Mouse (Mus musculus): Measurements from ENCODE around the gene Nrcam.

The Nrcam gene

DNA sequence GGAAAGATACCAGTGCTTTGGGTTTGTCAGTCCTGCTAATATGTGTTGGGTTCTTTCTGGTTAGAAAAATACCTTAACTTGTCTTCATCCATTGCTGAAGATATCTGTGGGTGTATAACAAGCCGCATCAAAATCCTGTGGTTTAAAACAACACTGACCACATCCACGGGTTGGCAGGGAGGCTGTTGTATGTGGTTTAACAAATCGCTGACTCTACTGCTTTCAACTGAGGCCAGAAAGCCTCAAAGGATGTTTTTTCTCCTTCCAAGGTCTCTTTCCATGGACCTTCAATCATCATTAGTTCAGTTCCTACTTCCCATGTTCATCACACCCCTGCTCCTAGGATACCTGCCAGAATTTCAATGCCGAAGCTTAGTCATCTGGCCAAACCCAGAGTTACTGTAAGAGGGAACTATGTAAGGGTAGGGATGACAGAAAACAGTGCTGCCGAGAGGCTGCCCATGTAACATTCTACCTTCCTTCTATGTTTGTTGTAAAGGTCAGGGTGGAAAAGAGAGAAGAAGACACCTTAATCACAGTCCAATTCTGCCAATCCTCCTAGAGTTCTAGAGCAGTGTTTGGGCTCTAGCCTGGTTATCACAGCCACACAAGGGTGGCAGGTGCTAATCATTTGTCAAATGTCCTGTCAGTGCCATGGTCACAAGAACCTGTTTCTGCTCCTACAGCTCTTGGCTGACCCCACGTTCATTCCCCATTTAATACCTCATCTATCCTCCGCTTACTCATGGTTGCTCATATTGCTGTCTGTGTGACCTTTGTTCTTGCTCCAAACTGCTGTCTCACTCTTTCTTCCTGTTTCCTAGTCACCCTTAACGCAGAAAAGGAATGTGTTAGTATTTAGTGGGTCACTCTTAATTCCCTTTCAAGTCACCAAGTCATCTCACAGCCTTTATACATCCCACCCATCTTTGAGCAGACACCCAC lies 196.2 kb downstream of the Nrcam start:
- peak; percentile 10 to 16 for DNase-seq

DNA sequence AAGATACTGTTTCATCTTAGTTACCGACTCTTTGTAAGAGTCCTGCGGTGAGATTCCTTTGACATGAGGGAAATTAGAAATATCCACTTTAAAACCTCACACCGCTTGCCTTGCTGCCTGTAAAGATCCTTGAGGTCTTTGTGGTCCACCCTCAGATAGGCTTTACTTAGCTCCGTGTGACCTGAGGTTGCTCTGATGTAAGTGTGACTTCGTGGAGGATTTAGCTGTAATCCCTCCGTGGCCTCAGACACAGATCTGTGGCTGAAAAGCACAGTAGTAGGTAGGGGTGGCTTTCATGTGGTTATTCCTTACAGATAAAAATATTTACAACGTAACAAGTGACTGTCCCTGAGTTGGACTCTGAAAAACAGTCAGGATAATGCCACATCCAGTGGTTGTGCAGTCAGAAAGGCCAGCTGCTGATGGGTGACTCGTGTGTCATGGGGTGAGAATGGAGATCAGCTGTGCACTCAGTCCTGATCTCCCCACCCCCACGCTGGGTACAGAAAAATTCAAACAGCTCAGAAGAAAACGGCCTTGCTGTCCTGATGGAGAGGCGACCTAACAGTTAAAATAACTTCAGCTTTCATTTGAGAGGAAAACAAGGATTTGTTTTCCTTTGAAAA lies 199.8 kb downstream of the Nrcam start:
- no peak for DNase-seq

DNA sequence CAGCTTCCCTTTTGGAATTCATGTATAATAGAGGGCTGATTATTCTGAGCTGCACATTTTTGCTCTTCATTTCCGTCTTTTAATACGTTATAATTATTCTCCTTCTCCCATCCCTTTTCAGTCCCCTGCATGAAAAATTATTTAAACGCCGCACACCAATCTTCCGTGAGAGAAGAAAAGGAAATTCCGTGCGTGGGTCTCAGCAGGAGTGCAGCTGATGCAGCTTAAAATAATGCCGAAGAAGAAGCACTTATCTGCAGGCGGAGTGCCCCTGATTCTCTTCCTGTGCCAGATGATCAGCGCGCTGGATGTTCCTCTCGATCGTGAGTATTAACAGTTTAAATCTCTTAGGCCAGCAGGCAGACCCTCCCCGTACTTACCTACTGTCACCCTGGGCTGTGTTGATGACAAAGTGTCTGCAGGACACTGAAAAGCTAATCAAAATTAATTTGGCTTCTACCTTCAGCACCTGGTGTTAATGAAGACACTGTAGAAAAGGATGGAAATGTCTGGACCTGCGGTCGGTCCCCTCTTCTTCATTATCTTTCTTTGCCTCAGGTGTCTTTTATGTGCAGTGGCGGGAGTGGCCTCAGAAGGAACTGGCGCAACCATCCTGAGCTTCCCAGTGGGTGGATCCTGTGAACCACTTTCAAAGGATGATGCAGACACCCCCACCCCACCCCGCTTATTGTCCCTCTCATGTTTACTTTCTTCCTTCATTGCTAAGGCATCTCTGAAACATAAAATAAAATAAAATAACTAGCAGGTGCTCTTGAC lies 203.8 kb downstream of the Nrcam start:
- DNase-seq: no peak

DNA sequence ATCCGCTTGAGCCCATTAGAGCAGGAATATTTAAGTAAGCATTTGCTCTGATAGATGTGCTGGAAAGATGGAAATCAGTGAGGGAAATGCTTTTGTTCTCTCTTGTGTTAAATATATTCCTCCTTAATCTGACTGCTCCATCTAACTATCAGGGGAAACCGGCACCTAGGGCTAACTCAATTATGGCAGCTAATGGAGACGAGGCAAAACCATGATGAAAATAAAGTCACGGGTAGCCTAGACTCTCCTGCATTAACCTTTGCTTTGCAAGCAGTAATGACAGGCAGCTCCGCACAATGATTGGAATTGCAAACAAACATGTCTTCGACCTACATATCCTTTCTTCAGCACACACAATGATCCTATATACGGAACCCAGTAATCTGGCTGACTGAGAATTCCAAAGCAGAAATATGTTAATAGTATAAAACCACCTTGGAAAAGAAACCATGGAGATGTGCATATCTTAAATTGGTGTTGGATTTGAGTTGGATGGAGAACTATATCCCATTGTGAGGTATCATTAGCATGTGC lies 205.5 kb downstream of the Nrcam start:
- no peak for DNase-seq

DNA sequence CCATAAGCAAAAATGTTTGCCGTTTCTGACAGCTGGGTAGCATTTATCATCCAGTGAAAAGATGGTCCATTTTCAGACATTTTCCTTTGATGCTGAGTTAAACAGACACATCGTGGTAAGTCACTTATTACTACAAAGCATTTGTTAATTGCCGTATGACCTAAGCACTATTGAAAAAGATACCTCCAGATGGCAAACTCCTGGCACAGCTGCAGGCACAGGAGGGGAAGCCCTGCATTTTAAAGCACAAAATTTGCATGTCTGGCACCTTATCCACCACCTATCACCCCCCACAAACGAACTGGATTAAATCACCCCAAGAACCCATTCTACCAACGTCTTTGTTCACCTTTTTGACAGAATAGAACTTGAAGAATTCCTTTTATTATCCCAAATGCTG lies 206.9 kb downstream of the Nrcam start:
- no peak for DNase-seq

DNA sequence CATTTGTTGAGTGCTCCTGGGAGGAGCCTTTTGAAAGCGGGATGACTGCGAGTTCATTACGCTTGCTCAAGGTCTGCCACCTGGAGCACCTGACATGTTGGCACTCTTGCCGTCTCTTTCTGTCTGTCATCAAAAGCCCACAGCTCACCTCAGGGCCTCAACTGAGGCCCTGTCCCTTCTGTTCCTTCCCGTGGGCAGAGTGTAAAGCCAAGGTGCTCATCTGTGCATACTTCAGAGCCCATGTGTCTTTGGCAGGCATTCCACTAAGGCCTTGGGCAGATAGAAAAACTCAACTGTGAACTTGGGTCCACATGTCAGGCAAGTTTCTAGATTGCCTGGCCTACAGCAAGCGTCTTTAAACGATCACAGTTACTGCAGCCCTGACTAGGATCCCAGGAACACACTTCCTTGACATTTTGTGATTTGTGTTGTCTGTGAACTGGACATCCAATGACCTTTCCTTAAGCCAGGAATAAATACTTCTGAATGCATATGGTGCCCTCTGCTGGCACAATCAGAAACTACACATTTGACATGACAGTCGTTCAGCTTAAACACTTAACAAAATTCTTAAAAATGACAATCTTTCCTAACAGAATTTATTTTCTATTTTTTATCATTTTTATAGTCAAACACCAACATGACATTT lies 219.2 kb downstream of the Nrcam start:
- peak; percentile 75 to 91 for DNase-seq

DNA sequence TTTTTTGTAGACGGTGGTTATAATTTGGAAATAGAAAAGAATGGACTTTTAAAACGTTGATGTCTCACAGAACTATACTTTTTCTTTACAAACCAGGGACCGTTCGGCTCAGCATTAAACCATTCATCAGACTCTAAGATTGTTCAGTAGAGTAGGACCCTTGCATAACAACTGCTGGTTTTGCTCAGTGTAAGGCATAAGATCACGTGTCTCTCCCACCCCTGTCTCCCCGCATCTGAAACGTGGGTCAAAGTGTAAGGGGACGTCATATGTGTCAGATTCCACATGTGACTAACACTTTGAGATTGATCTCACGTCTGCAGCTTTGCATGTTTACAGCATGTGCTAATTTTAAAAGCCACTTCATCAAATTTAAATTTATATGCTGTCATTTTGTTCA lies 219.8 kb downstream of the Nrcam start:
- DNase-seq: no peak

DNA sequence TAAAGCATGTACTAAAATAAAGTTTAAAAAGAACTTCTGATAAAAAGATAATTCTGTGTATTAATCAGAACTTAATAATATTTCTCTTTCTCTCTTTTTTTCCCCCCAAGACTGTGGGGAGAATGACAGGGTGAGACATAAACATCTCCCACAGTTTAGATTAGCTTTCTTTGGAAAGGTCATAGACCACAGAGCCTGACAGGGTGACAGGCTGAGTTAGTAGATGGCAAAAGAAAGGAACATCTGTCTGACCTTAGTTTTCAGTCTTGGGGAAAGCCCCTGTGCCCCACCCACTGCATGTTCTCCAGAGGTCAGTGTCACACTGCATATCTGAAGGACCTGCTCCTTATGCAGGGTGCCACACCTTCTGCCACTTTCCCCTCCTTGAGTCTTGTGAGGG lies 222.9 kb downstream of the Nrcam start:
- no peak for DNase-seq

DNA sequence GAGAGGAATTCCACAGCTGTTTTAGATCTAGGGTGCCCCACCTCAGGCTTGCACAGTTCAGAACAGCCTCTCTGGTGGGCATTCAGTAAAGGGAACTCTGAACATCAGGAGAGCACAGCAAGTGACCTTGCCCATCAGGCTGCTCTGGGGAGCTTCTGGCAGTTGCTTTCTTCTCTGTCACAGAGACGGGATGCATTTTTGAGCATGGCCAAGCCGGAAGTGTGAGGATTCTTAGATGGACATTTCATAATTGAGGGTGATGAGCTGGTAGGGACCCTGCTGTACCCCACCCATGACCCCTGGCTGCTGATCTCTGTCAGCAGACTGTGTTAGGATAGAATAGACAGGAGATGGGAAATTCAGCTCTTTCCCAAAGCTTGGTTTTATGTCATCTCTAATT lies 225.4 kb downstream of the Nrcam start:
- DNase-seq: no peak

DNA sequence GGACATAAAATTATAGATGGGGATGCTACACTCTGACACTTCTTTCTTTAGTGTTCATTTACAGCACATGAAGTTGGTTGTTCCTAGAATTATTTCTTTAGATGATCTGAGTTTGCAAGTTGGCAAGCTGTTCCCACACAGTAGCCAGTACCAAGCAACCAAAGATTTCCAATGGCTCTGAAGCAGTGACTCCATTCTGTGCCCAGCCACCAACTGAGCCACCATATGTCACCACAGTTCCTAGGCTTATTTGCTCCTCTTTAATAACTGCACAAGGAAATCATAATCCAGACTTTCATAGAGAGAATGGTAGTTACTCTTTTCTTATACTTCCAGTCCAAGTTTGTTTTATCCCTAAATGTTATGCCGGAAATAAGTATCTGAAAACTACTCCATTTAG lies 226.1 kb downstream of the Nrcam start:
- no peak for DNase-seq

DNA sequence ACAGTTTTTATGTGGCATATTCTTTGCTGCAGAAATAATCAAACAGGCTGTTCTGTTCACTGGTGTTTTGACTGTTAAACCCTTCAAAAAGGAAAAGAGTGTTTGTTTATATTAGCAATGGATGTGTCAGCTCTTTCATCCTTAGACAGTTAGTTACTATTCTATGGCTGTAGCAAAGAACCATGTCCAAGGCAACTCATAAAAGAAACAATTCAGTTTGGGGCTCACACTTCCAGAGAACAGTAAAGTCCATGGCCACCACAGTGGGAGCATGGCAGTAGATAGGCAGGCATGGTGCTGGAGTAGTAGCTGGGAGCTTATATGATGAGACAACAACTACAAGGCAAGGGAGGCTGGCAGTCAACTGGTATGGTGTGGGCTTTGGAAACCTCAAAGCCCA lies 231.3 kb downstream of the Nrcam start:
- no peak for DNase-seq

DNA sequence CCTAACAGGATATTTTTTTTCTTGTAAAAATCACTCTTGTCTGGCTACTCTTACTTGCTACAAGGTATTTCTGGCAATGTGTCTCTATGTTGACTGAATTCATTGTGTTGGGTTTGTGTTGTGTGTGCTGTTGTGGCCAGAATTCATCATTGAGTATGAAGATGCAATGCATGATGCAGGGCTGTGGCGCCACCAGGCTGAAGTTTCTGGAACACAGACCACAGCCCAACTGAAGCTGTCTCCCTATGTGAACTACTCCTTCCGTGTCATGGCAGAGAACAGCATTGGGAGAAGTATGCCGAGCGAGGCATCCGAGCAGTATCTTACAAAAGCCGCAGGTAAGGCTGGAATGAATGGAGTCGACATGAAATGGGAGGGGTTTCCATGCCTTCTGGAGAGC lies 241.4 kb downstream of the Nrcam start:
- DNase-seq: no peak

DNA sequence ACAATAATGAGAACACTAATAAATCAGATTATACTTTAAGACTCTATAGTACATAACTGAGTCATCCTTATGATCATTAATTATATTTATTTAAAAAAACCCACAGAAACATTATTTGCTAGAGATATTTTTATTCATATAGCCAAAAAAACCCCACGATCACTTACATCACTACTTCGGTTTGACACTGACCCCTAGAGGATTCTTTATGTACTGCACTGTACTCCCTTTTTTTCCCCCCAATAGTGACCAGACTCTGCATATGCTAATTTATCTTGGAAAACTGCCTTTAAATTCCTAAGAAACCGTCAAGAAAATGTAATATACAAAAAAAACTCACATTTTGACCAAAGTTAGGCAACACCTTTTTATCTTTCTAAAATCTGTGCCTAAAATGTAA lies 244.0 kb downstream of the Nrcam start:
- no peak for DNase-seq

DNA sequence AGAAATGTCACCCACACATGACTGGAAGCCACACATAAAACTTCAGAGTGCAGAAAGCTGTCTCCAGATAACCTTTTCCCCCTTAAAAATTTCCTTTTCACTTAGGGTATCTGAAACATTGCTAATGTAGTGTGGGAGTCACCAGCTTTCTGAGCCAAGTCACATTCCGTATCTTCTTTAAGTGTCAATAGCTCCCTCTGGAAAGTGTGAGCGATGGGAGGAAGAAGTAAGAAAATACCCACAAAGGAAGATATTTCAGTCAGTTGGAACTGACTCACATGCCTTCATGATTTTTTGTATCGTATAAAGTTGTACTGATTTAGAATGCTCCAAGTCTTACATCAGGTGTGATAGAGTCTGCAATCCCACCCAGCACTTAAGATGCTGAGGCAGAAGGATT lies 245.5 kb downstream of the Nrcam start:
- DNase-seq: no peak

DNA sequence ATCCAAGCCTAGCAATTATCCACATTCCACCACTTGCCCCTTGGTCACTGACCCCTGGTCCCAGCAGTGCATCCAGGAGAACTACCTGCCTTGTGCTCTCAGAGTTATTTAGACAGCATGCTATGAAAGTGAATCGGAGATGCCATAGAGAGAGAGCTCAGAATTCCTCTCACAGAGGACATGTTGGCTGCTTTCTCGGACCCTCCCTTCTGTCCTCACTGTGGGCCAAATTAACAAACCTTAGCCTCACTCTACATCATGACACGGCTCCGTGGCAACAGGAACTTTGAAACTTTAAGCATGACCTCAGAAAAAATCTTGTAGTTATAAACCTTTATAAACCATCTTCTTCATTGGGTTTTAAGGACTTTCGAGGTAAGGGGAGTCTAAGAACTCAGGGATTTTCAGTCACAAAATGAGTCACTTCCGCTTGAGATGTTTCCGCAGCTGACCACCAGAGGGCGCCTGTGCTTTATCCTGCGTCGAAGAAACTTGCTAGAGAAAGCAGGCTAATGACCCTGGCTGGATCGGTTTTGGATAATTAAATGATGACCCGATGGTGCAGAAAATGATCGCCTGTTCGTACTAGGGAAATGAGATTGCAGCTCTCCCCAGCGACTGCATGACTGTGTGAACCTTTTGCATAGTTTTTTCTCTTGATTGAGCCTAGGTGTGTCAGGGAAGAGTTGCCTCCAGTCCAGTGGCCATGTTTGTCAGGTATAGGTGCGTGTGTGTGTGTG lies 272.9 kb downstream of the Nrcam start:
- DNase-seq: peak; percentile 56 to 86

DNA sequence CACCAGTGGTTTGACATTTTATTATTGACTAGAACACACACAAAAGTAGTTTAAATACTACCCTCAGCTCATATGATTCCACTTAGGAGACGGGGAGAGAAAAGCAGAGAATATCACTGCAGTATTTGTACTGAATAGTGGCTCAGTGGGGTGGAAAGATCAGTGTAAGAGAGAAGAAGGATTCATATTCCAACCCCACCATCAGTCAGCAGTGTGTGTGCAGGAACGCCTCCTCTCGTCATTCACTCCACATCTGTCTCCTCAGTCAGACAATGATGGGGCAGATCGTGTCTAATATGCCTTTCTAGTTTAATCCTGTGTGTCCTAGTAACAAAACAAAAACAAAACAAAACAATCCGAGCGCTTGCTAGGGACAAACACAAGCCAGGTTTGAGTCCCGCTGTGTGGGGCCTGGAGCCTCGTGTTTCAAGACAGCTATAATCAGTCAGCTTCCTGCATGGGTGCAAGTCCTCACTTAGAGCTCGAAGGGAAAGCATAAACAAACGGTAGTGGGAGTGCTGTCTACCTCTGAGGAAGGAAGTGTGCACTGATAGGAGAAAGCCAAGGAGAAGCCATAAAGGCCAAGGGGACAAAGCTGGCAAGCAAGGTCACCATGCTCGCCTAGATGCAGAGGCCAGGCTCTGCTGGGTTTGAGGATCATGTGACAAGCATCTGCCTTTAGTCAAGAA lies 273.7 kb downstream of the Nrcam start:
- DNase-seq: no peak

DNA sequence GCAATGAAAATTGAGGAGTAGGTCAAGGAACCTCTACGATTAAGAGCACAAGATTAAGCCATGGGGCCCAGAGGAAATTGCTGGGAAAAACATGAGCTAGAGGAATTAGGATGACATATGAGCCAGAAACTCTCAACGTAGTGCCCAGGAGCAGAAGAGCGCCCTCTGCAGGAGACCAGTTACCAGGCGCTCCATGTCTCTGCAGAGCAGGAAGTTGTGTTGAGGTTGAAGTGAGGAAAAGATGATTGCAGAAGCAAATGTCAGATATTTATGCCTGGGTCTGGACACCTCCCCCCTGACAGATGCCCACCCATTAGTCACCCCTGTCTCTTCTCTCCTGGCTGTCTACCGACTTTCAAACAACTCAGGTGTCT lies 274.3 kb downstream of the Nrcam start:
- DNase-seq: no peak

DNA sequence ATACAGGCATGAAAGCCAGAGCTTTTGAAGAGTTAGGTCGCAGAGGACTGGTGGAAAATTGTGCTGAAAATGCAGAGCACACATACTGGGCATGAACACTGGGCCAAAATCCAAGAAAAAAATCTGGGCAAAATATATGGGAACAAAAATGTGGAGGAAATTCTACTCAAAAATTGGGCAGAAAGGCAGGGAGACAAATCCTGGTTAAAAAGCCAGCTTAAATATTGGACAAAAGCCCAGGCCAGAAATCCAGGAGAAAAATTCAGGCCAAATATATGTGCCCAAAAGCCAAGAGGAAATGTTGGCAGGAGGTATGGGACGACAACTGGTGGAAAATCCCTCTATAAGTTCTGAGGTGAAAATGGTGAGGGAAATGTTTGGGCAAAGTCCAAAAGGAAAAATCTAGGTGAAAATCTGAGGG lies 288.3 kb downstream of the Nrcam start:
- no peak for DNase-seq

DNA sequence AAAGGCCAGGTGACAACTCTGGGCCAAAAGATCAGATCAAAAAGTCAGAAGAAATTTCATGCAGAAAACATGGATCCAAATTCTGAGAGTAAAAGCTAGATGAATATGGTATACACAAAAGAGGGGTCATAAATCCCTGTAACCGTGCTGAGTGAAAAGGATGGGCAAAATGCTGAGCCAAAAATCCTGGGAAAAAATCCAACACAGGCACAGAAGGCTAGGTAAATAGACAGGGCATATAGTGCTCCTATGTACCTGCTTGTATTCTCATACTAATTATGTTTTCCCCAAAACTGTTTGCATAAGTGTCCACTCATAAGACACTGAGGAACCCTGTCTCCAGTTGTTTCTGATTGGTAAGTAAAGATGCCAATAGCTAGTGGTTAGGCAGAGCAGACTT lies 288.8 kb downstream of the Nrcam start:
- no peak for DNase-seq

DNA sequence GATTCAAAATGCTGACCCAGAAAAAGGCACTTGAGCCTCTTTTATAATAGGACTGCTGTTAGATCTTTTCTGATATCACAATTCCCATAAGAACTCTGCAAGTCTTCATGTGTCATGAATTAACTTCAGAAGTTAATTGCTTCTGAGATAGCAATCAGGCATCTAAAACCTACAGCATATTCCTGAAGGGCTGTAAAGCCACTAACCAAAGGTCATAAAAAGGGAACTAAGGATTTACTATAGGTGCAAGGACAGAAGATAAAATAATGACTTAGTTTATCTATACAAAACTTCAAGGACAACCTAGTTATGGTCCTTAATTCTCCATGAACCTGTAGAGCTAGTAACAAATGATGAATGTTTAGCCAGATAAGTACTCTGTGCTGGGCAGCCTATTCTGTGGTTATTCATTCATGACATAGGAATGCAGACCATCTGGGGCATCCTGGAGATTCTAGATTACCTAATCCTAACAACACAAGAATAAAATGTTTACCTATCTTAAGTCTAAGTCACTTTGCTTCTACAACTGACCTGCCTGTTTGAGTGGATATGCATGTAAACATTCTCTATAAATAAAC lies 310.7 kb downstream of the Nrcam start:
- DNase-seq: peak; percentile 7 to 52

DNA sequence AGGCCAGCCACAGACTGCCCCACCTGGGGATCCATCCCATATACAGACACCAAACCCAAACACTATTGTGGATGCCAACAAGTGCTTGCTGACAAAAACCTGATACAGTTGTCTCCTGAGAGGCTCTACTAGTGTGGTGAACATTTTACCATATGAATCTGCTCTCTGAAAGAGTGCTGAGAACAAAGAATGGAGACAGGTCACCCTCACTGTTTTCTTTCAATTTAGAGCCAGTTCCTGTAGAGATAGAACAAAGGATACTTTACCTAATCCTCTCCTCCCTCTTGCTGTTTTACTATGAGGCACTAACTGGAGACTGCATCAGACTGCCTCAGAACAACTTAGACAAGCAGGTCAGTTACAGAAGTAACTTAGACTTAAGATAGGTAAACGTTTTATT lies 311.9 kb downstream of the Nrcam start:
- no peak for DNase-seq

All from kidney, postnatal 36 days (tissue).